Mouse (Mus musculus): Measurements from ENCODE around the gene Snap91.

GRCm38 (mm10) chr9:86736991-86737390, 143.5 kb downstream of the Snap91 start:
- TF ChIP-seq CTCF (IDR thresholded peaks at IDR 0.05; ENCODE audit: borderline replicate concordance, extremely low read depth, insufficient read depth, insufficient read length) (no peak), POLR2A (IDR thresholded peaks at IDR 0.05; ENCODE audit: borderline replicate concordance, extremely low read depth, insufficient read depth, insufficient read length, poor library complexity, severe bottlenecking) (no peak)
